Mouse (Mus musculus): ENCODE measurements around the gene Etfb.

GRCm38 (mm10) chr7:43488646-43489045, 44.8 kb downstream of the Etfb start:
- TF ChIP-seq CTCF (conservative IDR thresholded peaks at IDR 0.05 in 1 of 2, IDR thresholded peaks at IDR 0.05 in 1 of 2; ENCODE audit: low read depth in 2 of 2, low read length in 2 of 2), result no peak
- no peak for TF ChIP-seq NRF1 (IDR thresholded peaks at IDR 0.05; ENCODE audit: low read depth, low read length)
- no peak for TF ChIP-seq NELFE (IDR thresholded peaks at IDR 0.05; ENCODE audit: low read depth, low read length)
- TF ChIP-seq JUND (conservative IDR thresholded peaks at IDR 0.05; ENCODE audit: low read depth, low read length), result no peak
- no peak for TF ChIP-seq KAT2A (IDR thresholded peaks at IDR 0.05; ENCODE audit: insufficient replicate concordance, low read length)
- no peak for TF ChIP-seq CHD1 (IDR thresholded peaks at IDR 0.05; ENCODE audit: low read depth, low read length)
- no peak for TF ChIP-seq ZNF384 (IDR thresholded peaks at IDR 0.05; ENCODE audit: low read depth, low read length)
- no peak for TF ChIP-seq POLR2A (IDR thresholded peaks at IDR 0.05; ENCODE audit: low read depth, low read length)

Data from CH12.LX (cell line).